Mouse (Mus musculus) hindbrain, embryonic 16.5 days (tissue): ENCODE measurements at regions not wholly inside any gene's neighbourhood (a gene's known extent, or its start where the extent isn't known, plus 50 kb on each side); places are given as distances from the start of the nearest gene placed in this dataset.

Experiments used
- ATAC-seq: fragments of 200-750 bp; cut with Nextera tagmentation; 2 replicates; pipeline ENCODE4 v1.8.0; 2017; ENCODE audit warnings: moderate TSS enrichment, moderate library complexity
- H3K27ac ChIP-seq: fragments of 300-500 bp; sonication (generic); 2 replicates; pipeline ENCODE4 v1.5.1; 2014; ENCODE audit warnings: low read depth, mild to moderate bottlenecking, control low read depth, low read length, moderate library complexity
- H3K27me3 ChIP-seq: fragments of 300-500 bp; sonication (generic); replicated peaks from 2 replicates; pipeline ENCODE4 v1.6.1; 2014; ENCODE audit warnings: low read length; ENCODE audit not compliant: control insufficient read depth, insufficient read depth
- H3K36me3 ChIP-seq: fragments of 300-500 bp; sonication (generic); 2 replicates; pipeline ENCODE4 v1.6.1; 2014; ENCODE audit warnings: mild to moderate bottlenecking, low read length, moderate library complexity, mixed read lengths; ENCODE audit not compliant: control insufficient read depth, insufficient read depth
- H3K4me1 ChIP-seq: fragments of 300-500 bp; sonication (generic); 2 replicates; pipeline ENCODE4 v1.6.1; 2014; ENCODE audit warnings: low read depth, low read length; ENCODE audit not compliant: control insufficient read depth, insufficient read depth
- H3K4me2 ChIP-seq: fragments of 300-500 bp; sonication (generic); 2 replicates; pipeline ENCODE4 v1.6.1; 2014; ENCODE audit warnings: mild to moderate bottlenecking, low read length, control low read depth, moderate library complexity
- H3K4me3 ChIP-seq: fragments of 300-500 bp; sonication (generic); 2 replicates; pipeline ENCODE4 v1.5.1; 2014; ENCODE audit warnings: mild to moderate bottlenecking, low read length, control low read depth, moderate library complexity
- H3K9ac ChIP-seq: fragments of 300-500 bp; sonication (generic); 2 replicates; pipeline ENCODE4 v1.6.1; 2014; ENCODE audit warnings: low read depth, mild to moderate bottlenecking, control low read depth, low read length, moderate library complexity
- H3K9me3 ChIP-seq: fragments of 300-500 bp; sonication (generic); 2 replicates; pipeline ENCODE4 v1.6.1; 2014; ENCODE audit warnings: mild to moderate bottlenecking, low read length, moderate library complexity; ENCODE audit not compliant: control insufficient read depth
- WGBS: fragments of 180-500 bp; shearing (Covaris S2); extraction: QIAGEN DNeasy Blood & Tissue Kit; methylation state at CpG from one replicate; pipeline ENCODE4 v1.1.7; 2014; 5-methylcytosine and 5-hydroxymethylcytosine counted together

- Histone ChIP-seq H3K27me3 (no peaks in the 10 kb centered on the region), H3K4me2 (no peak overlapping the region), H3K27ac (no peak overlapping the region), H3K4me1 (no peaks in the 10 kb centered on the region), H3K4me3 (no peak overlapping the region), H3K9me3 (no peaks in the 10 kb centered on the region), H3K9ac (no peak overlapping the region), H3K36me3 (no peaks in the 10 kb centered on the region)
- WGBS, result 72% methylated on average over 2 of the region's 2 CpGs
- no peak for ATAC-seq
Measured at GRCm38 (mm10) chr16:50899151-50899550, 308.2 kb upstream of the Ccdc54 start.

DNA sequence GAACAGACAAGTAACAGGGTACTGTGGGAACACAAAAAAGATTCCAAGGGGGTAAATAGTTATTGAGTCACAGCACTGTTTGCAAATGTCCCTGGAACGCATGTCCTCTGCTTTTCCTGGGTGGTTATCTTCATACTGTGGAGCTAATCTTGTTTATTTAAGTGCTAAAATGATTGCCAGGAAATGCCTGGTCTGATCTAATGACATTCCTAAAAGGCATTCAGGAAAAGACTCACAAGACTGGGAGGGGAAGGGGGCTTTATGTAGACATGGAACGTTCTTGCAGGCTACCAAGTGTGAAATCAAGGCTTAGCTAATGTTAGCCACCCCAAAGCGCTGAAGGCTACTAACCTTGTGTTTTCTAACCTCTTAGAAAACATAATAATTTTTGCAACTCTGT lies 287.0 kb upstream of the Ccdc54 start:
- WGBS, result 75% methylated on average over 3 of the region's 3 CpGs
- ATAC-seq, result no peak
- Histone ChIP-seq H3K4me1 (no peaks in the 10 kb centered on the region), H3K36me3 (no peaks in the 10 kb centered on the region), H3K9me3 (no peaks in the 10 kb centered on the region), H3K27me3 (no peaks in the 10 kb centered on the region), H3K4me2 (no peak overlapping the region), H3K9ac (no peak overlapping the region), H3K4me3 (no peak overlapping the region), H3K27ac (no peak overlapping the region)

DNA sequence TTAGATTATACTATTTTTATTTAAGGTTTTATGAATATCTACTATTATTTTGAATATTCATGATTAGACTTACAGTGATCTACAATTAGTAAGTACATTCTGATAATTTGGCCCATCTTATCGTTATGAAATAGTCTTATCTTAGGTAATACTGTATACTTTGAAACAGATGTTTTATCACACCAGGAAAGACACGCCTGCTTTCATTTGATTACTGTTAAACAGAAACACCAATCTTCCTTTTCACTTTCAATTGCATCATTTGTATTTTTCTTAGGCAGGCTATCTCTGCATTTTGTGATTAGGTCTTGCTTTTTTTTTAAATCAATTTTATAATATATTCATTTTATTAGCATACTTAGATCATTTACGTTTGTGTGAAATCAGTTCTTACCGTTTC lies 280.4 kb upstream of the Ccdc54 start:
- no peak for ATAC-seq
- 86% methylated on average over 4 of the region's 4 CpGs for WGBS

DNA sequence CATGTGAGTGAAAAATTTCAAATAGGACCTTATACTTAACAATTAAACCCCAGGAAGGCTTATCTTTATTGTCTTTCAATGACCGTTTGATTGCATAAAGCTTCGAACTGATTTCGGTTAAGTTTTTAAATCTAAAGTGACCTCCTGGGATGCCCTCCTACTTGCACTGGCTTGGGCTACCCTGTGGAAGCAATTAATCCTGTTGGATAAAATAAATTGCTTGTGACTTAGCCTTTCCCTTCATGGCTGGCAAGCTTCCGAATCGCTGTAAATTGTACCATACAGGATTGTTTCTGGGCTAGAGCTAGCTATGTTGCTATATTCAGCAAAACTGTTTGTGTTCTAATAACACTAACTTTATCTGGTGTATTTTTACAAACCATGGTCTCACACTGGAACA lies 272.6 kb upstream of the Ccdc54 start:
- Histone ChIP-seq H3K27ac (no peak overlapping the region), H3K27me3 (no peaks in the 10 kb centered on the region), H3K4me1 (no peaks in the 10 kb centered on the region), H3K4me2 (no peak overlapping the region), H3K9ac (no peak overlapping the region), H3K36me3 (no peaks in the 10 kb centered on the region), H3K4me3 (no peak overlapping the region), H3K9me3 (no peaks in the 10 kb centered on the region)
- ATAC-seq, result no peak
- WGBS, result 69% methylated on average over 5 of the region's 5 CpGs

More for the DNA sequence above, 280.4 kb upstream of the Ccdc54 start:
- Histone ChIP-seq H3K27ac (no peak overlapping the region), H3K36me3 (no peaks in the 10 kb centered on the region), H3K4me3 (no peak overlapping the region), H3K27me3 (no peaks in the 10 kb centered on the region), H3K9ac (no peak overlapping the region), H3K4me2 (no peak overlapping the region), H3K4me1 (no peaks in the 10 kb centered on the region), H3K9me3 (no peaks in the 10 kb centered on the region)

- Histone ChIP-seq H3K4me1 (no peaks in the 10 kb centered on the region), H3K27me3 (no peaks in the 10 kb centered on the region), H3K4me3 (no peak overlapping the region), H3K9me3 (no peaks in the 10 kb centered on the region), H3K9ac (no peak overlapping the region), H3K36me3 (no peaks in the 10 kb centered on the region), H3K27ac (no peak overlapping the region), H3K4me2 (no peak overlapping the region)
- ATAC-seq, result no peak
- 94% methylated on average over 1 of the region's 1 CpGs for WGBS
Measured at GRCm38 (mm10) chr16:50859513-50859912, 268.6 kb upstream of the Ccdc54 start.

DNA sequence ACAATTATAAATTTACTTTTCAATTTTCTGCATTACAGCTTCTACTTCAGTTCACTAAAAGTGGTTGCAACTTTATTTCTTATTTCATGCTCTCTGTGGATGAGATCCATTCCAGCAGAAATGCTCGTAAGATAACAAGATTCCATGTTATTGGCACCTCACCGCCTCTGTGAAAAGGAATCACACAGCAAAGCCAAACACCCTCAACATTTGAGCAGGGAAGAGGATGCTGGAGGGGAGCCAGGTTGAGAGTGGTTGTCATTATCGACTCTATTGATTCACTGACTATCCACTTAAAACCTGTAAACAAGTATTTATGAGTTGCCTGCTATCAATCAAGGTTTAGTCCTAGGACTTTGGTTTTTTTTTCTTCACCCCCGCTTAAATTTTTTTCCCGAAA lies 261.1 kb upstream of the Ccdc54 start:
- Histone ChIP-seq H3K36me3 (no peaks in the 10 kb centered on the region), H3K27ac (no peak overlapping the region), H3K4me1 (no peaks in the 10 kb centered on the region), H3K4me3 (no peak overlapping the region), H3K4me2 (no peak overlapping the region), H3K27me3 (no peaks in the 10 kb centered on the region), H3K9me3 (no peaks in the 10 kb centered on the region), H3K9ac (no peak overlapping the region)
- whole genome bisulfite sequencing, result 88% methylated on average over 5 of the region's 5 CpGs
- no peak for ATAC-seq

- no peak overlapping the region for H3K4me3 ChIP-seq
- ATAC-seq, result no peak
- H3K27ac ChIP-seq, result no peak overlapping the region
- WGBS, result 71% methylated on average over 2 of the region's 2 CpGs
- H3K4me1 ChIP-seq, result no peaks in the 10 kb centered on the region
- no peak overlapping the region for H3K4me2 ChIP-seq
- H3K9me3 ChIP-seq, result no peaks in the 10 kb centered on the region
- H3K27me3 ChIP-seq, result no peaks in the 10 kb centered on the region
- no peak overlapping the region for H3K9ac ChIP-seq
- H3K36me3 ChIP-seq, result no peaks in the 10 kb centered on the region
Measured at GRCm38 (mm10) chr16:50847693-50848092, 256.7 kb upstream of the Ccdc54 start.

GRCm38 (mm10) chr16:50846505-50846904 lies 255.6 kb upstream of the Ccdc54 start:
- no peaks in the 10 kb centered on the region for H3K36me3 ChIP-seq
- no peaks in the 10 kb centered on the region for H3K27me3 ChIP-seq
- H3K4me3 ChIP-seq, result no peak overlapping the region
- H3K9me3 ChIP-seq, result no peaks in the 10 kb centered on the region
- H3K4me2 ChIP-seq, result no peak overlapping the region
- no peak for ATAC-seq
- H3K27ac ChIP-seq, result no peak overlapping the region
- H3K9ac ChIP-seq, result no peak overlapping the region
- WGBS, result 71% methylated on average over 4 of the region's 4 CpGs
- H3K4me1 ChIP-seq, result no peaks in the 10 kb centered on the region; the same call in 1 of the 2 replicates

GRCm38 (mm10) chr16:50841677-50842580 lies 251.0 kb upstream of the Ccdc54 start:
- H3K27me3 ChIP-seq, result no peaks in the 10 kb centered on the region
- peak overlapping the region; percentile 26 for H3K4me3 ChIP-seq
- H3K4me2 ChIP-seq, result peak overlapping the region; percentile 50
- no peaks in the 10 kb centered on the region; the same call in 1 of the 2 replicates for H3K4me1 ChIP-seq
- H3K9ac ChIP-seq, result no peak overlapping the region
- no peak overlapping the region for H3K27ac ChIP-seq
- 28% methylated on average over 15 of the region's 15 CpGs for WGBS
- peak; percentile 94 for ATAC-seq
- no peaks in the 10 kb centered on the region for H3K9me3 ChIP-seq
- no peaks in the 10 kb centered on the region for H3K36me3 ChIP-seq
